Mouse (Mus musculus) stomach, embryonic 16.5 days (tissue): ENCODE data around the gene Phc2. TPM values are rescaled to one million over a fixed set of nuclear protein-coding genes. Genes with fewer than 3 reads are reported as not detected.
A peak's percentile ranks its signal among the peaks of the same experiment; 100 is the strongest.

Experiments
- ATAC-seq: fragments of 200-750 bp; cut with Nextera tagmentation; 2 replicates; pipeline ENCODE4 v1.8.0; 2017; ENCODE audit warnings: moderate number of reproducible peaks, moderate TSS enrichment; ENCODE audit not compliant: insufficient read depth, low FRiP score
- H3K27ac ChIP-seq: fragments of 300-500 bp; sonication (generic); 2 replicates; pipeline ENCODE4 v1.5.1; 2014; ENCODE audit warnings: low read length
- H3K27me3 ChIP-seq: fragments of 300-500 bp; sonication (generic); 2 replicates; pipeline ENCODE4 v1.6.1; 2014; ENCODE audit warnings: low read length, control low read depth, mixed read lengths; ENCODE audit not compliant: control insufficient read depth, insufficient read depth
- H3K36me3 ChIP-seq: fragments of 300-500 bp; sonication (generic); 2 replicates; pipeline ENCODE4 v1.6.1; 2014; ENCODE audit warnings: low read length; ENCODE audit not compliant: control insufficient read depth, insufficient read depth
- H3K4me1 ChIP-seq: fragments of 300-500 bp; sonication (generic); 2 replicates; pipeline ENCODE4 v1.6.1; 2014; ENCODE audit warnings: low read length, control low read depth, mixed read lengths; ENCODE audit not compliant: control insufficient read depth, insufficient read depth
- H3K4me2 ChIP-seq: fragments of 300-500 bp; sonication (generic); 2 replicates; pipeline ENCODE4 v1.6.1; 2014; ENCODE audit warnings: low read depth, low read length, mixed read lengths
- H3K4me3 ChIP-seq: fragments of 300-500 bp; sonication (generic); replicated peaks from 2 replicates; pipeline ENCODE4 v1.5.1; 2014; ENCODE audit warnings: mild to moderate bottlenecking, low read length
- H3K9ac ChIP-seq: fragments of 300-500 bp; sonication (generic); 2 replicates; pipeline ENCODE4 v1.6.1; 2014; ENCODE audit warnings: low read length
- H3K9me3 ChIP-seq: fragments of 300-500 bp; sonication (generic); replicated peaks from 2 replicates; pipeline ENCODE4 v1.6.1; 2016; ENCODE audit warnings: low read length, control low read depth; ENCODE audit not compliant: control insufficient read depth
- WGBS: fragments of 180-500 bp; shearing (Covaris S2); extraction: QIAGEN DNeasy Blood & Tissue Kit; methylation state at CpG from one replicate; pipeline ENCODE4 v1.1.7; 2014; 5-methylcytosine and 5-hydroxymethylcytosine counted together
- polyA plus RNA-seq: library from polyadenylated mRNA; unstranded; fragments of >200 nt; fragmentation: Nextera tagmentation; extraction: Ambion mirVana; gene quantifications from 2 replicates; pipeline ENCODE4 v1.2.1, GENCODE M21; 2015

The Phc2 gene
- polyA plus RNA-seq, 1 experiment from 2014 or later, result 12.7 TPM

GRCm38 (mm10) chr4:128681126-128681525 is 26.6 kb downstream of the Phc2 start:
- Histone ChIP-seq H3K27me3 (no peaks in the 10 kb centered on the region), H3K27ac (no peak overlapping the region), H3K9ac (no peak overlapping the region), H3K9me3 (no peaks in the 10 kb centered on the region), H3K4me2 (no peak overlapping the region), H3K36me3 (no peaks in the 10 kb centered on the region), H3K4me1 (no peaks in the 10 kb centered on the region), H3K4me3 (no peak overlapping the region)
- 50% methylated on average over 8 of the region's 8 CpGs for WGBS
- no peak for ATAC-seq

- no peak overlapping the region for H3K27ac ChIP-seq
- no peaks in the 10 kb centered on the region for H3K9me3 ChIP-seq
- no peak overlapping the region for H3K9ac ChIP-seq
- H3K4me3 ChIP-seq, result no peak overlapping the region
- no peaks in the 10 kb centered on the region for H3K36me3 ChIP-seq
- no peaks in the 10 kb centered on the region for H3K4me1 ChIP-seq
- no peak overlapping the region for H3K4me2 ChIP-seq
- no peak for ATAC-seq
- no peaks in the 10 kb centered on the region for H3K27me3 ChIP-seq
- 93% methylated on average over 13 of the region's 13 CpGs for WGBS
These were observed 27.8 kb downstream of the Phc2 start for GRCm38 (mm10) chr4:128682281-128682680.

DNA sequence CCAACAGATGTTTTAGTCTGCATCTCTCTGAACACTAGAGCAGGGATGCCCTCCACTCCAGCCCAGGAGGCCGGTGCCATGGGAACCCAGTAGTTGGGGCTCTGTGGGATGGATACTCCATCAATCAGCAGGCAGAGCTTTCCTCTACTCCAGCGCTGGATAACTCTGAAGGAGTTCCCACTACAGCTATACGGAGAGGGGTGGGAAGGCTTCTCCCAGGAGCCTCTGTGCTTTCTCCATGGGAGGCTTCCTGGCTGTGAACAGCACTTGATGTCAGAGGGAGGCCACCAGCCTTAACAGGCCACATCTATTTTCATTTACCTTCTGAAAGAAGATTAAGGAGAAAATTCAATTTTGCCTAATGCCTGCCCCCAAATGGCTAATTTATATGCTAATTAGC is 29.2 kb downstream of the Phc2 start:
- Histone ChIP-seq H3K36me3 (no peaks in the 10 kb centered on the region), H3K27me3 (no peaks in the 10 kb centered on the region), H3K9me3 (0 out of 2 replicates have a peak, but pooled peaks cover 4% of the 10 kb centered on the region), H3K4me1 (peaks cover 5% of the 10 kb centered on the region; the same call in 1 of the 2 replicates), H3K9ac (no peak overlapping the region), H3K27ac (no peak overlapping the region), H3K4me3 (no peak overlapping the region), H3K4me2 (no peak overlapping the region)
- ATAC-seq, result no peak
- WGBS, result 40% methylated on average over 3 of the region's 3 CpGs

DNA sequence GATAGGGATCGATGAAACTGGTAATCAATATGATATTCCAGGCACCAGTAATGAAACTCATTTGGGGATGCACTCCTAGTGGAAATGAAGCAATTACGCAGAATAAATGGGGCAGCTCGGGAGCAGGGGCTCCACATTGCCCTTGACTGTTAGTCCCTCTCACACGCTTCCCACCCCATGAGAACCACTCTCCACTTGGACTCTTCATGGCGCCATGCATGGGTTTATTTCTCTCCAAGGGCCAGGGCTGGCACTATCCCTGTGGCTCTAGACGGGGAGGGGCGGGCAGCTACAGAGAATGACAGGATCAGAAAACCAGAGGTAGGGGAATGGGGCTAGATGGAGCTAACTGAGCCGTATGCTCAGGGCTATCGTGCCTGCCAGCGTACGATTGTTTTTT is 29.6 kb downstream of the Phc2 start:
- Histone ChIP-seq H3K27me3 (no peaks in the 10 kb centered on the region), H3K4me2 (no peak overlapping the region), H3K4me3 (no peak overlapping the region), H3K27ac (no peak overlapping the region), H3K9me3 (0 out of 2 replicates have a peak, but pooled peaks cover 4% of the 10 kb centered on the region), H3K36me3 (no peaks in the 10 kb centered on the region), H3K9ac (no peak overlapping the region), H3K4me1 (peaks cover 8% of the 10 kb centered on the region; the same call in 1 of the 2 replicates)
- no peak for ATAC-seq
- 90% methylated on average over 11 of the region's 11 CpGs for WGBS

GRCm38 (mm10) chr4:128688513-128688913 is 34.0 kb downstream of the Phc2 start:
- no peaks in the 10 kb centered on the region for H3K36me3 ChIP-seq
- H3K27ac ChIP-seq, result peak overlapping the region; percentile 11; the same call in 1 of the 2 replicates
- 46% methylated on average over 6 of the region's 6 CpGs for WGBS
- no peak overlapping the region for H3K4me3 ChIP-seq
- no peak for ATAC-seq
- H3K4me1 ChIP-seq, result peaks cover 46% of the 10 kb centered on the region
- H3K27me3 ChIP-seq, result no peaks in the 10 kb centered on the region
- 0 out of 2 replicates have a peak, but pooled peaks cover 4% of the 10 kb centered on the region for H3K9me3 ChIP-seq
- no peak overlapping the region for H3K9ac ChIP-seq
- H3K4me2 ChIP-seq, result no peak overlapping the region

DNA sequence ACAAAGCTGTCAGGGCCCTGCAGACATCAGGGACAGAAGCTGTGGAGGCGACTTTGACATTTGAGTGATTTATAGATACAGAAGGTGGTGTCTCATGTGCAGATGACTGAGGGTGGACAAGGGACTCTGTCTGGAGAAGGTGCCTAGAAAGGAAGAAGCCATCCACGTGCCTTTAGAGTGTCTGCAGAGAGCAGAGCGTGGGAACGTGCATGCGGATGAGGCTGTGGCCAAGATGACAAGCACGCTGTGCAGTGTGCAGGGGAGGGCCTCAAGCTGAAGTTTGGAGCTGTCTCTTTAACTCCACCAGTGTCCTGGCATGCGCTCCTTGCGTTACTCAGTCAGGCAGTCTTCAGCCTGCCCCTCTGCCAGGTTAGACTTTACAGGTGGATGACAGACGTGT is 34.5 kb downstream of the Phc2 start:
- Histone ChIP-seq H3K4me2 (no peak overlapping the region), H3K36me3 (no peaks in the 10 kb centered on the region), H3K4me1 (peaks cover 51% of the 10 kb centered on the region), H3K27ac (no peak overlapping the region), H3K27me3 (no peaks in the 10 kb centered on the region), H3K9me3 (0 out of 2 replicates have a peak, but pooled peaks cover 4% of the 10 kb centered on the region), H3K9ac (no peak overlapping the region), H3K4me3 (no peak overlapping the region)
- 67% methylated on average over 9 of the region's 9 CpGs for WGBS
- ATAC-seq, result no peak

- Histone ChIP-seq H3K4me2 (no peak overlapping the region), H3K27ac (no peak overlapping the region), H3K36me3 (no peaks in the 10 kb centered on the region), H3K9ac (no peak overlapping the region), H3K9me3 (0 out of 2 replicates have a peak, but pooled peaks cover 4% of the 10 kb centered on the region), H3K4me3 (no peak overlapping the region), H3K4me1 (peaks cover 57% of the 10 kb centered on the region), H3K27me3 (no peaks in the 10 kb centered on the region)
- WGBS, result 55% methylated on average over 6 of the region's 6 CpGs
- ATAC-seq, result no peak
These were observed 35.3 kb downstream of the Phc2 start for GRCm38 (mm10) chr4:128689739-128690304.

DNA sequence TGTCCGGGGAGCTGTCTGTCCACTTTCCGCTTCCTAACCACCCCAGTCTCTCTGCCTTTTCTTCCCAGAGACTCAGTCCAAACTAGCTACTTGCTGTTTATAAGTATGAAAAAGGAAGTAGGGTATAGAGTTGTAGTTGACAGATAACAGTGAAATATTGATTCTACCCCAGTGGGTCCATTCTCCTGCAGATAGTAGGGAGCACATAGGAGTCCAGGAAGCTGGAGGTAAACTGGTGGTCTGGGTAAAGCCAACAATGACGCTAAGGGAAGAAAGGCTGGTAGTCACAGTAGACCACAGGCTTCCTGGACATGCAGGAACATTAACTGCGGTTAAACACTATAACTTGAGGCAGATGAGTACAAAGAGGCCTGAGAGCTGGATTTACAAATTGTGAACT is 36.7 kb downstream of the Phc2 start:
- Histone ChIP-seq H3K9ac (no peak overlapping the region), H3K36me3 (no peaks in the 10 kb centered on the region), H3K4me1 (peaks cover 71% of the 10 kb centered on the region), H3K4me3 (no peak overlapping the region), H3K4me2 (no peak overlapping the region), H3K9me3 (0 out of 2 replicates have a peak, but pooled peaks cover 4% of the 10 kb centered on the region), H3K27me3 (no peaks in the 10 kb centered on the region), H3K27ac (peak overlapping the region; percentile 15; the same call in 1 of the 2 replicates)
- WGBS, result 76% methylated on average over 4 of the region's 4 CpGs
- no peak for ATAC-seq

DNA sequence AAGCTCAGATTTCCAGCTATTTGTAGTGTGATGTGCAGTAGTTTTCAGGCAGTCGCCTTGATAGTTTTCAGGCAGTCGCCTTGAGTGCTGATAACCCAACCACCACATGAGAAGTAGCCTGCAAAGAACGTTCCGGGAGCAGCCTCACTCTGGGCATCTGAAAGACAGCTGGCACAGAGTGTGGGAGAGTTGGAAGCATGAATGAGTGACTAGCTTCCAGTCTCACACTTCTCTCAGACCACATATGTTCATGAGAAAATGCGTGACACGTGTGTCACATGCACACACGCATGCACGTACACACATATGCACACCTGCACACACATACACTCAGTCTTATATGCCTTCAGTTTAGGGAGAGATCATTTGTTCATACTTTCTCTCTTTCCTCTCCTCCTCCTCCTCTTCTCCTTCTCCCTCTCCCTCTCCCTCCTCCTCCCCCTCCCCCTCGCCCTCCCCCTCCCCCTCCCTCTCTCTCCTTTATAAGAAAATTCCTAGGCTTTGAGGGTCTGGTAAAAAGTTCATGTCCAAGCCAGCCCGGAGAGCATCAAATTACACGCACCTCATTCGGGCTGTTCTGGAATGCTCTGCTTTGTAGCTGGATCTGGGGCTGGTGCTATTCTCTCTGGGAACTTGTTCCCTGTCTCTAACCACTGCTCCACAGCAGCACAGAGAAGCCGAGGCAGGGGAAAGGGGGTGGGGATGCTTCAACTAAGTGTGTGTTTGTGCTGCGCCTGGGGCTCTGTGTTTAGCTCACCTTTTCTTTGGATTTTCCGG is 37.8 kb downstream of the Phc2 start:
- peaks cover 78% of the 10 kb centered on the region for H3K4me1 ChIP-seq
- no peak for ATAC-seq
- peak overlapping the region; percentile 4; the same call in 1 of the 2 replicates for H3K27ac ChIP-seq
- no peak overlapping the region for H3K4me2 ChIP-seq
- no peak overlapping the region for H3K9ac ChIP-seq
- no peaks in the 10 kb centered on the region for H3K27me3 ChIP-seq
- no peaks in the 10 kb centered on the region for H3K36me3 ChIP-seq
- 0 out of 2 replicates have a peak, but pooled peaks cover 4% of the 10 kb centered on the region for H3K9me3 ChIP-seq
- 53% methylated on average over 14 of the region's 15 CpGs for WGBS
- H3K4me3 ChIP-seq, result no peak overlapping the region
